Mouse (Mus musculus) heart, adult 8-10 months (tissue): ENCODE data around the gene Mrpl41. TPM values are rescaled to one million over a fixed set of nuclear protein-coding genes. Genes with fewer than 3 reads are reported as not detected.
"Not testable (repeated sequence)": the region's sequence is repeated elsewhere in the genome, so short reads cannot be mapped to it uniquely, and the experiment has no call there.

Experiments used
- DNase-seq: peaks from one replicate; pipeline ENCODE4 v3.0.0; 2022; ENCODE audit warnings: low spot score
- total RNA-seq, 4 experiments: library from RNA; stranded (reverse); gene quantifications; 2 replicates each; pipeline ENCODE4 v1.2.4; 2022

Mrpl41 gene
- 100 to 1,000 TPM in 1 of 4 experiments, 10 to 100 TPM in 3; 89.6 to 108 (median 95.0) TPM for total RNA-seq

GRCm38 (mm10) chr2:24974906-24975703 is at the start of gene Mrpl41:
Gene Mrpl41, minus strand, starts transcription at chr2:24975098.
- peak; percentile 96 for DNase-seq

- DNase-seq, result no peak
Measured at GRCm38 (mm10) chr2:25022678-25023077, 47.8 kb upstream of the Mrpl41 start.

- DNase-seq, result no peak
Measured at GRCm38 (mm10) chr2:25008250-25008649, 33.4 kb upstream of the Mrpl41 start.

- DNase-seq, result no peak
Measured at GRCm38 (mm10) chr2:25006767-25007166, 31.9 kb upstream of the Mrpl41 start.

GRCm38 (mm10) chr2:25003946-25004786 is 29.3 kb upstream of the Mrpl41 start:
- DNase-seq, result no peak

GRCm38 (mm10) chr2:25000544-25001235 is 25.8 kb upstream of the Mrpl41 start:
- DNase-seq, result peak; percentile 8

GRCm38 (mm10) chr2:24996471-24996870 is 21.6 kb upstream of the Mrpl41 start:
- no peak for DNase-seq

GRCm38 (mm10) chr2:24995332-24995731 is 20.4 kb upstream of the Mrpl41 start:
- no peak for DNase-seq

GRCm38 (mm10) chr2:24987762-24988161 is 12.9 kb upstream of the Mrpl41 start:
- DNase-seq, result no peak

- DNase-seq, result no peak
Measured at GRCm38 (mm10) chr2:24976960-24977359, 2.1 kb upstream of the Mrpl41 start.

GRCm38 (mm10) chr2:24975704-24976297 is 903 bp upstream of the Mrpl41 start, which contains the start of gene Pnpla7:
Gene Pnpla7, plus strand, starts transcription at chr2:24976033.
- DNase-seq, result peak; percentile 82

GRCm38 (mm10) chr2:24974452-24974851 is 446 bp downstream of the Mrpl41 start:
- not testable (repeated sequence) for DNase-seq

GRCm38 (mm10) chr2:24970386-24970785 is 4.5 kb downstream of the Mrpl41 start:
- DNase-seq, result no peak

- DNase-seq, result peak; percentile 83
Measured at GRCm38 (mm10) chr2:24962304-24963000, 12.4 kb downstream of the Mrpl41 start, which contains the start of gene Dph7. Gene Dph7, plus strand, starts transcription at chr2:24962400.

GRCm38 (mm10) chr2:24960910-24961309 is 14.0 kb downstream of the Mrpl41 start:
- no peak for DNase-seq

GRCm38 (mm10) chr2:24952537-24953055 is 22.3 kb downstream of the Mrpl41 start:
- DNase-seq, result no peak

- DNase-seq, result no peak
Measured at GRCm38 (mm10) chr2:24950189-24950535, 24.7 kb downstream of the Mrpl41 start.

- peak; percentile 94 for DNase-seq
Measured at GRCm38 (mm10) chr2:24949421-24950188, 25.3 kb downstream of the Mrpl41 start, which contains the start of gene Zmynd19. Gene Zmynd19, plus strand, starts transcription at chr2:24949792.

GRCm38 (mm10) chr2:24944304-24944703 is 30.6 kb downstream of the Mrpl41 start:
- not testable (repeated sequence) for DNase-seq

- DNase-seq, result no peak
Measured at GRCm38 (mm10) chr2:24942092-24942491, 32.8 kb downstream of the Mrpl41 start.
